ENCODE assay signal across 25 mouse cellular contexts in genomic region chr5:103112471-103112870, GRCm38 (mm10).
DNase-seq lines count a peak whose midpoint lies in the region; ATAC-seq and TF ChIP-seq lines count a peak whose summit lies in the region.
"Had no signal": no experiment of that assay in that cellular context is flagged by ENCODE, and none has a peak within 500 bp of the region (broad histone marks: within the 10 kb centered on the region; RNA-seq: fewer than 3 reads in every experiment).

No protein-coding gene starts in this region.

- WGBS in cerebellum, adult 2 months: 11% methylated on average over 7 of the region's 7 CpGs

- DNase-seq in cerebellum, postnatal 4 days (ENCODE audit: low spot score in 2 of 2): no peak
- peak; percentile 45 to 46 for DNase-seq in cerebellum, adult 2 months
- no peak for DNase-seq in cerebellum, adult 11 months
- DNase-seq in brain, adult 2 months (ENCODE audit: low read depth, low spot score): peak; percentile 69
- DNase-seq in cerebellum, postnatal 36 days: peak; percentile 22 to 24
- no peak for DNase-seq in retina, postnatal 1 day
- DNase-seq: adrenal gland, adult 8-10 months; adrenal gland, postnatal 25 days; embryo, embryonic 11 days; gastrocnemius, postnatal 10 days; heart, adult 18-20 months; heart, postnatal 14 days; heart, postnatal 4 days; kidney, adult 18-20 months had no signal

- 0 out of 2 replicates have a peak, but pooled peaks have one; percentile 45 for ATAC-seq in cerebellum, adult (ENCODE audit: insufficient number of reproducible peaks, low FRiP score, low TSS enrichment)
- ATAC-seq: activated CD4-positive, CD25-positive, alpha-beta regulatory T cell, adult 4 months; forebrain, embryonic 13.5 days; forebrain, embryonic 16.5 days; hindbrain, postnatal 0 days; inflammation-experienced regulatory T-cells, adult 6 months; intestine, embryonic 16.5 days had no signal

- TF ChIP-seq POLR2A in cerebellum, adult 2 months (IDR thresholded peaks at IDR 0.05; ENCODE audit: borderline replicate concordance, insufficient read depth, low read length): no peak

- H3K4me1 ChIP-seq in cerebellum, adult 2 months (ENCODE audit: control insufficient read depth, insufficient read depth, low read length): peaks cover 13% of the 10 kb centered on the region
- H3K4me1 ChIP-seq: forebrain, embryonic 10.5 days; heart, embryonic 10.5 days; heart, embryonic 13.5 days had no signal

- TF ChIP-seq CTCF in cerebellum, adult 2 months (IDR thresholded peaks at IDR 0.05; ENCODE audit: borderline replicate concordance, insufficient read depth, low read depth, low read length): no peak

- no peaks in the 10 kb centered on the region for H3K27me3 ChIP-seq in cerebellum, adult 2 months (ENCODE audit: control insufficient read depth, insufficient read depth, low read length)
- H3K27me3 ChIP-seq: forebrain, embryonic 13.5 days; heart, embryonic 13.5 days had no signal

- H3K27ac ChIP-seq in cerebellum, adult 2 months (ENCODE audit: insufficient read depth, low read length): peak overlapping the region; percentile 59
- H3K27ac ChIP-seq: forebrain, embryonic 10.5 days; forebrain, embryonic 13.5 days; heart, embryonic 10.5 days; heart, embryonic 13.5 days; hindbrain, embryonic 14.5 days; hindbrain, postnatal 0 days had no signal

- no peak overlapping the region for H3K4me3 ChIP-seq in cerebellum, adult 2 months (replicated peaks; ENCODE audit: insufficient read depth, low read depth, low read length)
- H3K4me3 ChIP-seq: forebrain, embryonic 10.5 days; forebrain, embryonic 13.5 days; heart, embryonic 10.5 days; heart, embryonic 13.5 days had no signal

Comparison
In these comparisons a context has a peak if more than half of its experiments do, and no peak if none do; other contexts are left out.
1. DNase-seq: peak in cerebellum, adult 2 months (2 of 2), brain, adult 2 months (single experiment) and cerebellum, postnatal 36 days (2 of 2); none in cerebellum, postnatal 4 days (0 of 2), cerebellum, adult 11 months (single experiment) and retina, postnatal 1 day (single experiment).